Mouse (Mus musculus) intestine, postnatal 0 days (tissue): ENCODE data around the gene Gart. TPM values are rescaled to one million over a fixed set of nuclear protein-coding genes. Genes with fewer than 3 reads are reported as not detected.

Experiments used
- ATAC-seq: fragments of 200-750 bp; cut with Nextera tagmentation; 2 replicates; pipeline ENCODE4 v1.8.0; 2017; ENCODE audit warnings: mild to moderate bottlenecking, moderate TSS enrichment, moderate library complexity
- H3K27ac ChIP-seq: fragments of 300-500 bp; sonication (generic); 2 replicates; pipeline ENCODE4 v1.5.1; 2014; ENCODE audit warnings: mild to moderate bottlenecking, low read depth, low read length, moderate library complexity
- H3K27me3 ChIP-seq: fragments of 300-500 bp; sonication (generic); replicated peaks from 2 replicates; pipeline ENCODE4 v1.6.1; 2014; ENCODE audit warnings: low read length, mixed read lengths; ENCODE audit not compliant: control insufficient read depth, insufficient read depth
- H3K36me3 ChIP-seq: fragments of 300-500 bp; sonication (generic); 2 replicates; pipeline ENCODE4 v1.6.1; 2014; ENCODE audit warnings: mild to moderate bottlenecking, moderate library complexity; ENCODE audit not compliant: control insufficient read depth, insufficient read depth
- H3K4me1 ChIP-seq: fragments of 300-500 bp; sonication (generic); replicated peaks from 2 replicates; pipeline ENCODE4 v1.6.1; 2014; ENCODE audit warnings: antibody characterized with exemption, low read length, mixed read lengths; ENCODE audit not compliant: control insufficient read depth, insufficient read depth
- H3K4me2 ChIP-seq: fragments of 300-500 bp; sonication (generic); replicated peaks from 2 replicates; pipeline ENCODE4 v1.6.1; 2014; ENCODE audit warnings: low read depth, mild to moderate bottlenecking, moderate library complexity
- H3K4me3 ChIP-seq: fragments of 300-500 bp; sonication (generic); 2 replicates; pipeline ENCODE4 v1.5.1; 2014; ENCODE audit warnings: low read depth, low read length
- H3K9ac ChIP-seq: fragments of 300-500 bp; sonication (generic); 2 replicates; pipeline ENCODE4 v1.6.1; 2014; ENCODE audit warnings: mild to moderate bottlenecking, low read depth, low read length
- H3K9me3 ChIP-seq: fragments of 300-500 bp; sonication (generic); 2 replicates; pipeline ENCODE4 v1.6.1; 2016; ENCODE audit warnings: mixed run types; ENCODE audit not compliant: control insufficient read depth
- CTCF ChIP-seq: sonication (generic); IDR thresholded peaks from 2 replicates; pipeline ENCODE4 v1.5.1; 2016; ENCODE audit warnings: low read depth, mild to moderate bottlenecking, control low read depth, antibody characterized with exemption, moderate library complexity
- WGBS: fragments of 180-500 bp; shearing (Covaris S2); extraction: QIAGEN DNeasy Blood & Tissue Kit; methylation state at CpG from one replicate; pipeline ENCODE4 v1.1.7; 2014; 5-methylcytosine and 5-hydroxymethylcytosine counted together
- polyA plus RNA-seq: library from polyadenylated mRNA; unstranded; fragments of >200 nt; fragmentation: Nextera tagmentation; extraction: Ambion mirVana; gene quantifications from 2 replicates; pipeline ENCODE4 v1.2.1, GENCODE M21; 2015

The Gart gene
- polyA plus RNA-seq, 1 experiment from 2014 or later = 19.0 TPM

DNA sequence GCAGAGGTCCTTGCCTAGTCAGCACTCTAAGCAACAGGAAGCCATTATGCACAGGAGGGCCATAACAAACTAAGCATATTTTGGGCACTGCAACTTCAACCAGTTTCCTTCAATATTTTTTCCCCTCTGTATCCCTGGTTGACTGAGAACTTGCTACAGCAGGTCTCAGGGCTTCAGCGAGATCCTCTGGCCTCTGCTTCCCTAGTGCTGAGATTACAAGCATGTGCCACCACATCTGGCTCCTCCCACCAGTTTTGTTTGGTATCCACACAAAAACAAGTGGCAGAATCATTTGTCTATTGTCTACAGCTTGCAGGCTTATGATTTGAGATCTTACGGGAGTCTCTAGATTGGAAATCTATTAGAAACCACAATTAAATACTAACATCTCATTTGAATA lies 1.9 kb downstream of the Gart start:
- 75% methylated on average over 2 of the region's 2 CpGs for WGBS
- TF ChIP-seq CTCF = no peak
- no peaks in the 10 kb centered on the region for H3K9me3 ChIP-seq
- no peak overlapping the region for H3K27ac ChIP-seq
- ATAC-seq = no peak
- no peak overlapping the region for H3K4me3 ChIP-seq
- H3K9ac ChIP-seq = no peak overlapping the region
- peaks cover 16% of the 10 kb centered on the region for H3K36me3 ChIP-seq
- no peaks in the 10 kb centered on the region for H3K27me3 ChIP-seq
- H3K4me1 ChIP-seq = no peaks in the 10 kb centered on the region
- H3K4me2 ChIP-seq = no peak overlapping the region

DNA sequence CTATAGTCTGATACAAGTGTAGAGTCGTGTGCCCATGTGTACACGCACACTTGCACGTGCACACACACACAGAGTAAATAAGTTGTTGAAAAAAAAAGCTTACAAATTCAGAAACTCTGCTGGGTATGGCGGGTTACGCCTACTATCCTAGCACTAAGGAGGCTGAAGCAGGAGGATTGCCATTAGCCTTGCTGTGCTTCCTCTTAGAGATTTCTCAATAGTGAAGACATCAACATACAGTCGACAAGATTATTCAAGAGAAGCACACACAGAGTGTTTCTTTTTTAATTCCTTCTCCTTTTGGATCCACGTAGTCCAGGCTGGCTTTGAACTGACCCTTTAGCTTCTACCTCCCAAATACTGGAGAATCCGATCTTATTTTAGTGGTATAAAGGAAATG lies 6.6 kb downstream of the Gart start:
- H3K4me1 ChIP-seq = no peaks in the 10 kb centered on the region
- no peak overlapping the region for H3K9ac ChIP-seq
- H3K36me3 ChIP-seq = peaks cover 60% of the 10 kb centered on the region
- no peak for ATAC-seq
- H3K4me3 ChIP-seq = no peak overlapping the region
- H3K9me3 ChIP-seq = no peaks in the 10 kb centered on the region
- no peak overlapping the region for H3K27ac ChIP-seq
- no peak overlapping the region for H3K4me2 ChIP-seq
- TF ChIP-seq CTCF = no peak
- no peaks in the 10 kb centered on the region for H3K27me3 ChIP-seq
- 92% methylated on average over 8 of the region's 8 CpGs for WGBS

DNA sequence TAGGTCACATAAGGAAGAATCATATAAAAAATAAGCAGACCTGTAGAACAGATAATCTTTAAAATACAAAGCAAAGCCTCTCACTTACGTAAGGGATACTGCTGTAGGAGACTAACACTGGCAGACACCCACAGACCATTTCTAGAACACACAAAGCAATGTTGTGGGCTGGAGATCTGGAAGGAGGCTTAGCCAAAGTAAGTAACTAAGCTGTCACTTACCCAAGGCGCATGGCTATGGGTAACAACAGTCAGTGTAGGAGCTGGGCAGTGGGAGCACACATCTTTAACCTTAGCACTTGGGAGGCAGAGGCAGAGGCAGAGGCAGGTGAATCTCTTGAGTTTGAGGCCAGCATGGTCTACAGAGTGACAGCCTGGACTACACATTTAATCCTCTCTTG lies 7.1 kb downstream of the Gart start:
- peaks cover 65% of the 10 kb centered on the region for H3K36me3 ChIP-seq
- H3K27ac ChIP-seq = no peak overlapping the region
- no peak overlapping the region for H3K9ac ChIP-seq
- H3K4me3 ChIP-seq = no peak overlapping the region
- no peaks in the 10 kb centered on the region for H3K9me3 ChIP-seq
- no peak overlapping the region for H3K4me2 ChIP-seq
- H3K4me1 ChIP-seq = no peaks in the 10 kb centered on the region
- 97% methylated on average over 2 of the region's 2 CpGs for WGBS
- TF ChIP-seq CTCF = no peak
- no peak for ATAC-seq
- no peaks in the 10 kb centered on the region for H3K27me3 ChIP-seq

DNA sequence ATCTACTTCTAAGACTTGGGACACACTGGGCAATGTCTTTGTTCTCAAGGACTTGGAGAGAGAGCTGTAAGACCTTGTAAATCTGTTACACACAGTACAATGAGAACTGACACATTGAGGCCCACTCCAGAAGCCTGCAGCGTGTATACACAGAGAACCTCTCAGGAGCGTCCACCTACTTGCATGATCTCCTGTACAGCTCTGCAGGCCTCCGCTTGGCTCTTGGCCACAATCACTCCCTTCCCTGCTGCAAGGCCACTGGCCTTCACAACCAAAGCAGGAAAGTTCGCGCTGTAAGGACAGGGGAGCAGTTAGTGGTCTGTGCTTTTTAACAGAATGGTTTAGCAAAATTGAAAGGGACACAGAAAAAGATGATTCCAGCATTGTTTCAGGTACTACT lies 7.6 kb downstream of the Gart start:
- no peaks in the 10 kb centered on the region for H3K4me1 ChIP-seq
- H3K9ac ChIP-seq = no peak overlapping the region
- no peaks in the 10 kb centered on the region for H3K27me3 ChIP-seq
- no peak for TF ChIP-seq CTCF
- ATAC-seq = no peak
- no peaks in the 10 kb centered on the region for H3K9me3 ChIP-seq
- no peak overlapping the region for H3K4me3 ChIP-seq
- H3K36me3 ChIP-seq = peaks cover 70% of the 10 kb centered on the region
- H3K27ac ChIP-seq = no peak overlapping the region
- H3K4me2 ChIP-seq = no peak overlapping the region
- WGBS = 88% methylated on average over 5 of the region's 5 CpGs

DNA sequence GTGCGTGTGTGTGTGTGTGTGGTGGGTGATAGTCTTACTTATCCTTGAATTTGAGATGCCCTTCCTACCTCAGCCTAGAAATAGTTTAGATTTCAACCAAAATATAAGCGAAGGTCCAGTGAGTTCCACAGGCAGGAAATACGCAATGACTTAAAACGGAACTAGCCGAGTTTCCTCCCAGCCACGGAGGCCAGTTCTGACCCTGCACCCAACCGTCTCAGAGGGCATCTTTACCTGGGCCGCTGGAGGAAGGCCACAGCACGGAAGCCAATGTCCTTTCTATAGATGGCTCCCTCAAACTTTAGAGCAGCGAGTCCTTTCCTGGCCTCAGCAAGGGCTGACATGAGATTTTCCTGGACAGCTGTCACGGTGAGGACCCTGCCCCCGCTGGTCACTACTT lies 13.1 kb downstream of the Gart start:
- Histone ChIP-seq H3K9me3 (no peaks in the 10 kb centered on the region), H3K4me3 (no peak overlapping the region), H3K27ac (no peak overlapping the region), H3K4me2 (no peak overlapping the region), H3K36me3 (peaks cover 92% of the 10 kb centered on the region), H3K27me3 (no peaks in the 10 kb centered on the region), H3K9ac (no peak overlapping the region), H3K4me1 (no peaks in the 10 kb centered on the region)
- ATAC-seq = no peak
- WGBS = 82% methylated on average over 12 of the region's 12 CpGs
- TF ChIP-seq CTCF = no peak

DNA sequence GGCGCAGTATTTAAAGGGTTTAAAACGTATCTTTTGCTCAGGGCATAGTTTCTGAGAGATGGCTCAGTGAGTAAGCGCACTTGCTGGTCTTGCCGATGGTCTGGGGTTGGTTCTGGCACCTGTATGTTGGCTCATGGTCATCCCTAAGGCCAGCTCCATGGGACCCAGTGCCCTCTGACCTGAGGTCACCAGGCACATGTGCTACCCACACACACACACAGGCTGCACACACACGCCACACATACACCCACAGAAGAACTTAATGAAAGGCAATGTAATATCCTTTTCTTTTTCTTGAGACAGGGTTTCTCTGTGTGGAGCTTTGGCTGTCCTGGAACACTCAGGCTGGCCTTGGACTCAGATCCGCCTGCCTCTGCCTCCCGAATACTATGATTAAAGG lies 13.8 kb downstream of the Gart start:
- no peak overlapping the region for H3K9ac ChIP-seq
- TF ChIP-seq CTCF = no peak
- no peaks in the 10 kb centered on the region for H3K9me3 ChIP-seq
- no peaks in the 10 kb centered on the region for H3K27me3 ChIP-seq
- no peaks in the 10 kb centered on the region for H3K4me1 ChIP-seq
- ATAC-seq = no peak
- H3K27ac ChIP-seq = no peak overlapping the region
- WGBS = 96% methylated on average over 7 of the region's 7 CpGs
- no peak overlapping the region for H3K4me2 ChIP-seq
- no peak overlapping the region for H3K4me3 ChIP-seq
- H3K36me3 ChIP-seq = peaks cover 92% of the 10 kb centered on the region

DNA sequence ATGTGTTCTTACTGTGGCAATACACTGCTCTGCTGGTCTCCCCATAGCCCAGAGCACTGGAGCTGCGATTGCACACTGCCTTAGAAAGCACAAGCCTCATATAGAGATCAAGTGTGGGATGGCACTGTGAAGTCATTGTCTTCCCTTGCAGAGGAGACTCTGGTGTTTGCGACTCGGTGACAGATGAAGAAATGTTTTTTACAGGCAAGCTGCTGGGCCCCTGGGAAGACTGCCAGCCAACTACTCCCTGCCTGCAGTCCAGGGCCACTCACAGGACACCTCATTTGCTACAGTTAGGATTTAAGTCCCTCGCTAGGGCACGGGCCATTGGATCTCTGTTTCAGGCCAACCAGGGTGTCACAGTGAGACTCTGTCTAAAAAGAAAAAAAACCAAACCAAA lies 14.3 kb downstream of the Gart start:
- H3K27ac ChIP-seq = no peak overlapping the region
- H3K9me3 ChIP-seq = no peaks in the 10 kb centered on the region
- WGBS = 91% methylated on average over 5 of the region's 5 CpGs
- peaks cover 92% of the 10 kb centered on the region for H3K36me3 ChIP-seq
- H3K9ac ChIP-seq = no peak overlapping the region
- H3K4me3 ChIP-seq = no peak overlapping the region
- no peak for ATAC-seq
- TF ChIP-seq CTCF = no peak
- H3K27me3 ChIP-seq = no peaks in the 10 kb centered on the region
- no peak overlapping the region for H3K4me2 ChIP-seq
- no peaks in the 10 kb centered on the region for H3K4me1 ChIP-seq
